Mouse (Mus musculus): ENCODE data around the gene Eif4h. TPM values are rescaled to one million over a fixed set of nuclear protein-coding genes. Genes with fewer than 3 reads are reported as not detected.

Gene Eif4h
- polyA plus RNA-seq (2016; fragmentation: Nextera tagmentation; extraction: Ambion mirVana) = 287 and 308 TPM in 2 replicates

DNA sequence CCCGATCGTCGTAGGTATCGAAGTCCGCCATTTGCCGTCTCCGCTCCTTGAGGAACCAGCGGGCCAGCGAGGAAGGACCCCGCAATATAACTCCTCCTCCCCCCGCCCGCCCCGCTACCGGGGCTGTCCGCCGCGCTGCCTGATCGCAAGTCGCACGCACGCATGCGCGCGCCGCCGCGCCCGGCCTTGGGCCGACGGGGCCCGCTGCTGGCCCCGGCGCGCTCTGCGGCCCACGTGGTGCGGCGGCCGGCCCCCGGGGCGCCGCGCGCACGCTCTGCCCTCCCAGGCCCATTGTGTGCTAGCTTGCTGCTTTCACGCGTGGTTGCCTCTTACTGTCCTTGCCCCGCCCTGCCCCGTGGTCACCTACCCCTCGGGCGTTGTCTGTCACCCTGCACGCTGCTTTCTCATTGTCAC, at the start of gene Eif4h:
Gene Eif4h (minus strand): TSS at position 222 of the 414 bp plus-strand sequence.
- Histone ChIP-seq H3K27ac (peak within 1 kb of the TSS; percentile 94), H3K4me2 (peak within 1 kb of the TSS; percentile 89), H3K27me3 (replicated peaks) (no peaks in the 10 kb centered on the region), H3K4me1 (peaks cover 31% of the 10 kb centered on the region), H3K9me3 (replicated peaks) (no peaks in the 10 kb centered on the region), H3K4me3 (peak within 1 kb of the TSS; percentile 96), H3K36me3 (peaks cover 29% of the 10 kb centered on the region), H3K9ac (peak within 1 kb of the TSS; percentile 99)
- WGBS (ENCODE audit: insufficient replicate concordance) = under 1% methylated on average over 47 of the region's 52 CpGs
- ATAC-seq = peak; percentile 91

DNA sequence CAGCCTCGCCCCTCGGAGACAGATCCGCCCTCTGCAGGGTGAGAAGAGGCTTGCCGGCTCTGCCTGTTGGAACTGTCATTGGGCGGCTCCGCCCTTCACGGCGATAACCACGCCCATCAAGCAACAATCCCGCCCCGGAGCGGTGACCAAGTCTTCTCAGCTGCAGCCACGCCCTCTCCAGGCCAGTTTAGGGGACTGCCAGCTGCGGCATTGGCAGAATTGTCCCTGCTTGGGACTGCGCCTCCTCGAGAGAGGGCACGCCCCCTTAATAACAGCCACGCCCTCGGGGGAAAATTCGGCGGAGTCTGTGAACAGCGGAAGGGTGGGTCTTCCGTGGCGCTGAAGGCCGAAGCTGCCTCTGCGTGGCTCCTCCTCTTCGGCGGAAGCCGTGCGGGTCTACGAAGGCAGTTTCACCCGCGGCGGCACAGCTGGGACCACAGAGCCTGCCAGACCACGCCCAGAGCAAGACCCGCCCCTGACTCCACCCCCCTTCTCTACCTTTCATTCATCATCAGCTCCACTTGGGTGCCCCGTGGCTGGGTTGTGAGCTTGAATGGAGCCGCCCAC, 49.5 kb upstream of the Eif4h start:
- H3K27me3 ChIP-seq (replicated peaks) = peaks cover 26% of the 10 kb centered on the region
- H3K4me1 ChIP-seq = peaks cover 25% of the 10 kb centered on the region
- H3K27ac ChIP-seq = peak overlapping the region; percentile 80
- 0% methylated on average over 32 of the region's 38 CpGs for WGBS (ENCODE audit: insufficient replicate concordance)
- peak; percentile 95 for ATAC-seq
- no peaks in the 10 kb centered on the region for H3K36me3 ChIP-seq
- peak overlapping the region; percentile 100 for H3K4me2 ChIP-seq
- H3K4me3 ChIP-seq = peak overlapping the region; percentile 72
- peak overlapping the region; percentile 57 for H3K9ac ChIP-seq
- no peaks in the 10 kb centered on the region for H3K9me3 ChIP-seq (replicated peaks)

DNA sequence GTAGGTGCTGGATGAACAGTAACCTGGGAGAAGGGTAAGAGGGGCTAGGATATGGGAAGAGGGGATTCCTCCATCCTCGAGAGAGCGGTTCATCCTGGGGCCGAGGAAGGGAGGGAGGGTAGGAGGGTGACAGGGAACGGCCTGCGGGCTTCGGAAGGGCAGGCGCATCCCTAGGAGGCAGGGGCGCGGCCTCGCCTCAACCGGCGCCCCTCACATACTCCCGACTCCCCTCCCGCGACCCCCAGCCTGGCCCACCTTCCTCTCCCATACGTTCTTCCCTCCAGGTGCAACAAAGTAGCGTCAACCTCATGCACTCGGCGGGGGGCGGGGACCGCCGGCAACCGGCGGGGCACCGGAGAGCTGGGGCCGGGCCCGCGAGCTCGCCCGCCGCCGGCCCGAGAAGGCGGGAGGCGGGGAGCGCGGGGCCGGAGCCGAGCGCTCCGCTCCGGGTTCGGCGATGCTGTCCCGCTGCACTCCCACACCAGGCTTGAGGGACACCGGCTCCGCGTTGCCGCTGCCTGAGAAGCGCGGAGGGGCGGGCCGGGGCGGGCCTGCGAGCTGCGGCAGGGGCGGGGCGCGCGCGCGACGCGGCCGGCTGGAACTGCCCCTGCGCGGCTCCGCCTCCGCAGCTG, 48.9 kb upstream of the Eif4h start, which contains the start of gene Limk1:
Gene Limk1 (minus strand): TSS at position 513 of the 632 bp plus-strand sequence.
- Histone ChIP-seq H3K27me3 (replicated peaks) (peaks cover 26% of the 10 kb centered on the region), H3K9ac (peak within 1 kb of the TSS; percentile 83), H3K4me2 (peak within 1 kb of the TSS; percentile 100), H3K4me3 (peak within 1 kb of the TSS; percentile 72), H3K36me3 (no peaks in the 10 kb centered on the region), H3K4me1 (peaks cover 25% of the 10 kb centered on the region), H3K27ac (peak within 1 kb of the TSS; percentile 80), H3K9me3 (replicated peaks) (no peaks in the 10 kb centered on the region)
- 2% methylated on average over 68 of the region's 69 CpGs for whole genome bisulfite sequencing (ENCODE audit: insufficient replicate concordance)
- ATAC-seq = no peak

DNA sequence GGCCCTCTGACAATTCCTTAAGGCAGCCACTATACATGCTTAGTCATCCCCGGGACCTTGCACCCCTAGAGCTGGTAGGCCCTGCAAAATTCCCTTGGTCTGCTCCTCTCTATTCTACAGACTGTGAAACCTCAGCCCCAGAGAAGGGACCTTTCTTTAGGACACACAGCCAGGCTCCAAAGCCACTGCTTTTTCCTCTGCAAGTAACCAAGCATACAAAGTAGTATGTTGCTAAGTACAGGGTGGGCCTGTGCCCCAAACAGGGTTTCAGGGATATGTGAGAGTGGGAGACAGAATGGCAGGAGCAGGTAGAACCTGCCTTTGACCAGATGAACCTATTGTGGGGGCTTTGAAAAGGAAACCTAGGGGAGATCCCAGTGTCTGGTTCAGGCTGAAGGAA, 47.9 kb upstream of the Eif4h start:
- Histone ChIP-seq H3K4me3 (no peak overlapping the region), H3K9ac (no peak overlapping the region), H3K27ac (no peak overlapping the region), H3K4me1 (peaks cover 25% of the 10 kb centered on the region), H3K4me2 (no peak overlapping the region), H3K36me3 (no peaks in the 10 kb centered on the region), H3K27me3 (replicated peaks) (peaks cover 26% of the 10 kb centered on the region), H3K9me3 (replicated peaks) (no peaks in the 10 kb centered on the region)
- 60% methylated on average over 1 of the region's 1 CpGs for WGBS (ENCODE audit: insufficient replicate concordance)
- ATAC-seq = no peak

DNA sequence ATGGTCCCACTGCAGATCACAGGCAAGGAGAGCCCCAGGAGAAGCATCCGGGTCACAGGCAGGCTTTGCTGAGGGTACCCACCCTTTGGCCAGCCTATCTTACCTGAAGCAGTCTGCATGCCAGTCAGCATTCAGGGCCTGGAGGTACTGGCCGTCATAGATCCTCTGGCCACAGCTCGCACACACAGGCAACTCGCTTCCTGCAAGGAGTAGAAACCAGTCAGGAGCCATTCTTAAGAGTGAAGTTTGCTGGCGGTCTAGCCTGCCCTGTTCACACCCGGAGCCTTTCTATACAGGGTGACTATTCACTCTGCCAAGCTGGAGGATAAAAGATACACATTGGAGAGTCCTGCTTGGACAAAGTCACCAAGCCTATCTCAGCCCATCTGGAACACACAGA, 47.3 kb upstream of the Eif4h start:
- no peak for ATAC-seq
- H3K36me3 ChIP-seq = no peaks in the 10 kb centered on the region
- 79% methylated on average over 6 of the region's 6 CpGs for WGBS (ENCODE audit: insufficient replicate concordance)

DNA sequence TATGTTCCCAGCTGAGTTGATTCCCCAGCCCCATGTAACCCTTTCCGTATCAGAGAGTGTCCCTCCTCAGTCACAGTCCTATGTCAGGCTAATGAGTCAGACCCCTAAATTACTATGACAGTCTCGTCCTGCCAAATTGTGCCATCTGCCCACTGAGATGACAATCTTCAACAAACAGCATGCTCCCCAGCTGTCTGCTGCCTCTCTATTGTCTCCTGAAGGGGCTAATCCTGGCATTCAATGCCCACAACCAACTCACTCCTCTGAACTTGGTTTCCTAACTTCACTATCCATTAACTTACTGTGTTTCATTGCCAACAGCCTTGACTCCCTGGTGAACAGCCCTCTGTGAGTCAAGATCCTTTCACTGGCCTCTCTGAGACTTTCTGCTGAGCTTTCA, 45.1 kb upstream of the Eif4h start:
- H3K27ac ChIP-seq = no peak overlapping the region
- no peaks in the 10 kb centered on the region for H3K9me3 ChIP-seq (replicated peaks)
- H3K4me3 ChIP-seq = no peak overlapping the region
- no peak overlapping the region for H3K4me2 ChIP-seq
- no peaks in the 10 kb centered on the region for H3K36me3 ChIP-seq
- peaks cover 26% of the 10 kb centered on the region for H3K27me3 ChIP-seq (replicated peaks)
- ATAC-seq = no peak
- no peak overlapping the region for H3K9ac ChIP-seq
- WGBS (ENCODE audit: insufficient replicate concordance) = 72% methylated on average over 2 of the region's 2 CpGs
- H3K4me1 ChIP-seq = peaks cover 40% of the 10 kb centered on the region

More for the DNA sequence above, 47.3 kb upstream of the Eif4h start:
- H3K9me3 ChIP-seq (replicated peaks) = no peaks in the 10 kb centered on the region
- H3K4me3 ChIP-seq = no peak overlapping the region
- peaks cover 25% of the 10 kb centered on the region for H3K4me1 ChIP-seq
- H3K9ac ChIP-seq = no peak overlapping the region
- peaks cover 26% of the 10 kb centered on the region for H3K27me3 ChIP-seq (replicated peaks)
- H3K27ac ChIP-seq = no peak overlapping the region
- H3K4me2 ChIP-seq = no peak overlapping the region

DNA sequence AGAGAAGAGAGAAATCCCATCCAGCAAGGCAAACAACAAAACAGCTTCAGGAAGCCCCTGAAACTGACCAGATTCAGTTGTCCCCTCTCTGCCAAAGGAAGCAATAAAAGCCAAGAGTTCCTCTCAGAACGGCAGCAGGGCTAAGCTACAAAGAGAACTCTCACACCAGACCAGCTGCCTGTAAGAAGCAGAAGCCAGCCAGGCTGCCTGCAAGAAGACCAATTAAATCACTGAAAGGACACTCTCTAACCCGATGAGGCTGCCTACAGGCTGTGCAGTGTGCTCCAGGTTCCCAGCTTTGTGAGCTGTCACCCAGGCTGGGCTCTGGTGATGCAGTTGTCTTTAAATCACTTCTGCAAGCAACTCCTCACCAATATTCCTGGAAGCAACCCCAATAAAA, 44.5 kb upstream of the Eif4h start:
- Histone ChIP-seq H3K4me2 (no peak overlapping the region), H3K36me3 (no peaks in the 10 kb centered on the region), H3K27ac (no peak overlapping the region), H3K27me3 (replicated peaks) (peaks cover 26% of the 10 kb centered on the region), H3K9ac (no peak overlapping the region), H3K4me1 (peaks cover 41% of the 10 kb centered on the region), H3K4me3 (no peak overlapping the region), H3K9me3 (replicated peaks) (no peaks in the 10 kb centered on the region)
- 44% methylated on average over 2 of the region's 2 CpGs for WGBS (ENCODE audit: insufficient replicate concordance)
- no peak for ATAC-seq

DNA sequence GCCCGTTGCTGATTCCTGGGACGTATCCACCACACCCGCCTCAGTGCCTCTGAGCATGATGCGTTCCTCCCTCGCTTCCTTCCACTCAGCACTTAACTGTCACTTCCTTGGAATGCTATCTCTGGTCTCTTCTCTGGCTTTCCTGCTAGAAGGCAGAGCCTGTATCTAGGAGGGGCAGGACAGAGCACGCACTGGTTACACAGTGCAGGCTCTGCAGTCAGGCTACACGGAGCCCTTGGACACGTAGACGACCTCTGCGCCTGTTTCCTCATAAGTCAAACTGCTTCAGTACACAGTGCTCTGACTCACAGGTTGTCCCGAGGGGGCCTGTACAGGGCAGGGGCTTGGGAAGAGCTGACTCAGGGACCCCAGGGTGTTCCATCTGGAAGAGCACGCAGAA, 40.9 kb upstream of the Eif4h start:
- H3K4me3 ChIP-seq = no peak overlapping the region
- H3K36me3 ChIP-seq = no peaks in the 10 kb centered on the region
- peak overlapping the region; percentile 33; the same call in 1 of the 2 replicates for H3K27ac ChIP-seq
- H3K4me1 ChIP-seq = peaks cover 60% of the 10 kb centered on the region
- ATAC-seq = peak; percentile 15; the same call in 1 of the 2 replicates
- WGBS (ENCODE audit: insufficient replicate concordance) = 57% methylated on average over 12 of the region's 12 CpGs
- no peaks in the 10 kb centered on the region; the same call in 1 of the 2 replicates for H3K27me3 ChIP-seq (replicated peaks)
- H3K9ac ChIP-seq = no peak overlapping the region
- no peak overlapping the region for H3K4me2 ChIP-seq
- H3K9me3 ChIP-seq (replicated peaks) = no peaks in the 10 kb centered on the region

DNA sequence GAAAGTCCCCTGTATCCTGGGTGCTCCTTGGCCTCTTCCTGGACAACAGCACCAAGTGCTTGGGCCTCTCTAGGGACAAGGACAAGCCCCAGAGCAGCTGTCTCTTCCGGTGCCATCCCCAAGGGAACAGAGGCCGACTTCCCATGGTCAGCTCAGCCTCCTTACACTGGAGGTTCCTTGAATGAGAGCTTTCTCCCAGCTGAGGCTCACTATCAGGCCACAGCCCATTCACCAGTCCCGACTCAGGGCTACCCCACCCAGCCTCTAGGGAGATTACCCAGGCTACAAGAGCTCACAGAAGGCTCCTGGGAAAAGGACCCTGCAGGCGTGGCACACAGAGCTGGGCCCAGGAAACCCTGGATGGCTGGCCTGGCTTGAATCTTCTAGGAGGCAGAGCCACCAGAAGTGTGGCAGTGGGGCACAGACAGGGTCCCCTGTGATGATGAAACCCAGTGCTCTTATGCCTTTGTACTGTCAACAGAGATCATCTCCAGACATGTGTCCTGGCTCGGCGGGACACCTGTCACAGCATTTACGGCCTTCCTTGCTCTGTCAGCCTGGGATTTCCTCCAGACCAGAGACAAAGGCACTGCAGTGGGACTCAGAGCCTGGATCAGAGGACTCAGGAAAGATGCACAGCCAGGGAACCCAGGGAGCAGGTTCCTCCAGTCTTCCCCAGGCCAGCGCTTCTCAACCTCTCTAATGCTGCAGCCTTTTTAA, 39.7 kb upstream of the Eif4h start:
- ATAC-seq = peak; percentile 60
- peak overlapping the region; percentile 27 for H3K27ac ChIP-seq

DNA sequence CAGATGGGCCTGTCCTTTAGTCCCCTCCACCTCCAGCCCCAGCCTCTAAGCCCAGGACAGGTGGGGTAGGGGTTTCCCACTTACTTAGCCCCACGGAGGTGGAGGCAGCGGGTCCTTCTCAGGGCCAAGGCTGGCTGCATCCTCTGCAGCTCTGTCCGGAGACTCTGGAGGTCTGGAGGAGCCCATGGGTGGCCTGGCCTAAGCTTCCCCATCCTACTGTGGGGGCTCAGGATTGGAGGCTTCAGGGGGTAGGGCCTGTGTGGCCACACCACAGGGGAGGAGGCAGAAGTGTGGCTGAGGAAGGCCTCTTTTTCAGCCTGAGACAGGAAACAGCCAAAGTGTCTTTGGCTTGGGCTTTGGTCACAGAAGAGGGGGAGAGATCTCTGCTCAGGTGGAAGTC, 38.7 kb upstream of the Eif4h start:
- Histone ChIP-seq H3K4me3 (no peak overlapping the region), H3K36me3 (no peaks in the 10 kb centered on the region), H3K27me3 (replicated peaks) (no peaks in the 10 kb centered on the region; the same call in 1 of the 2 replicates), H3K4me1 (peaks cover 60% of the 10 kb centered on the region), H3K27ac (0 out of 2 replicates have a peak overlapping the region, but pooled peaks have one; percentile 27), H3K4me2 (peak overlapping the region; percentile 66), H3K9me3 (replicated peaks) (no peaks in the 10 kb centered on the region), H3K9ac (0 out of 2 replicates have a peak overlapping the region, but pooled peaks have one; percentile 39)
- no peak for ATAC-seq
- 69% methylated on average over 3 of the region's 3 CpGs for WGBS (ENCODE audit: insufficient replicate concordance)

More for the DNA sequence above, 39.7 kb upstream of the Eif4h start:
- peak overlapping the region; percentile 39; the same call in 1 of the 2 replicates for H3K9ac ChIP-seq
- H3K4me1 ChIP-seq = peaks cover 60% of the 10 kb centered on the region
- peak overlapping the region; percentile 66 for H3K4me2 ChIP-seq
- WGBS (ENCODE audit: insufficient replicate concordance) = 55% methylated on average over 8 of the region's 8 CpGs
- H3K9me3 ChIP-seq (replicated peaks) = no peaks in the 10 kb centered on the region
- no peaks in the 10 kb centered on the region; the same call in 1 of the 2 replicates for H3K27me3 ChIP-seq (replicated peaks)
- H3K4me3 ChIP-seq = no peak overlapping the region
- H3K36me3 ChIP-seq = no peaks in the 10 kb centered on the region

DNA sequence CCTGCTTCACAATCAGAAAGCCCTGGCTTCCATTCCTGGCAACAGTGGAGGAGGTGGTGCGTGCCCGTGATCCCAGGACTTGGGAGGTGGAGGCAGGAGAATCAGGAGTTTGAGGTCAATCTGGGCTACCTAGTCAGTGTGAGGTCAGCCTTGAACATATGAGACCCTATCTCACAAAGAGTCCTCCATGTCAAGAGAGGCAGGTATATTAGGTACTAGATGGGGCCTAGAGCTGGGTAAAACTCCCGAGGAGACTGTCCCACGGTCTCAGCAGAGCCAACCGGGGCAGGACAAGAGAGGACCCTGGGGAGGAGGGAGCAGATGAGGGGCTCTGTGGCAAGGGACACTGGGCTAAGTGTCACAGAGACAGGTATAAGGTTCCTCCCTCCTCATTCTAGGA, 38.2 kb upstream of the Eif4h start:
- Histone ChIP-seq H3K27ac (0 out of 2 replicates have a peak overlapping the region, but pooled peaks have one; percentile 57), H3K9me3 (replicated peaks) (no peaks in the 10 kb centered on the region), H3K4me3 (no peak overlapping the region), H3K27me3 (replicated peaks) (no peaks in the 10 kb centered on the region; the same call in 1 of the 2 replicates), H3K36me3 (no peaks in the 10 kb centered on the region), H3K4me2 (peak overlapping the region; percentile 66), H3K4me1 (peaks cover 60% of the 10 kb centered on the region), H3K9ac (no peak overlapping the region)
- WGBS (ENCODE audit: insufficient replicate concordance) = 75% methylated on average over 5 of the region's 5 CpGs
- no peak for ATAC-seq

Data from liver, embryonic 12.5 days (tissue).